Mouse (Mus musculus) monocyte, adult 2 months (primary cell): ENCODE data around the gene Hoxb8.

Experiments used
- DNase-seq, 2 experiments: peaks; one replicate each; pipeline ENCODE4 v3.0.0; 2022; ENCODE audit warnings: low spot score in 2 of 2, low read depth in 1 of 2

Gene Hoxb8

DNA sequence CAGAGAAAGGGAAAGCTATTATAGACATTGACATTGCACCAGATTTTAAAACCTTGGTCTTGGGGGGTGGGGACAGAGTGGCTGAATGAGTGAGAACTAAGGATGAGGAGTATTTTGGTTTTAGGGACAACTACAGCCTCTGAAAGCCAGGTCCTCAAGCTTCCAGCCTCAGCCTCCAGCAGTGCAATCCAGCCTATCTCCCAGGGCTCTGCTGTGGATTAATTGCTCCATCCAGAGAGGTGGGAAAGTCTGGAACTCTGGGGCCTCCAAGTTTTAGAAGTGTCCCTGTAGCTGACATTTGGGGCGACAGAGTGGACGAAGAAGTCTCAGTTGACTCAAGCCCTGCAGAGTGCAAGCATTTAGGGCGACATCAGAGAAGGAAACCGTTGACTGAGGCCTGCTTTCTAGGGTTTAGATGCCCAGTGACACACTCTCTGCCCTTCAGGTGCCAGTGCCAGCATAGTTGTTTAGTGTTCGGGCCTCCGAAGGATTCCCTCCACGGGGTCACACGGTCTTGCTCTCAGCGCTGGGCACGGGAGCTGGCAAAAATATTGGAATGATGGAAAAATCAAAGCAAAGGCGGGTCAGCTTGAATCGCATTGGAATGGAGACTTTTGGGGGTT is 32.2 kb downstream of the Hoxb8 start:
- DNase-seq = no peak

DNA sequence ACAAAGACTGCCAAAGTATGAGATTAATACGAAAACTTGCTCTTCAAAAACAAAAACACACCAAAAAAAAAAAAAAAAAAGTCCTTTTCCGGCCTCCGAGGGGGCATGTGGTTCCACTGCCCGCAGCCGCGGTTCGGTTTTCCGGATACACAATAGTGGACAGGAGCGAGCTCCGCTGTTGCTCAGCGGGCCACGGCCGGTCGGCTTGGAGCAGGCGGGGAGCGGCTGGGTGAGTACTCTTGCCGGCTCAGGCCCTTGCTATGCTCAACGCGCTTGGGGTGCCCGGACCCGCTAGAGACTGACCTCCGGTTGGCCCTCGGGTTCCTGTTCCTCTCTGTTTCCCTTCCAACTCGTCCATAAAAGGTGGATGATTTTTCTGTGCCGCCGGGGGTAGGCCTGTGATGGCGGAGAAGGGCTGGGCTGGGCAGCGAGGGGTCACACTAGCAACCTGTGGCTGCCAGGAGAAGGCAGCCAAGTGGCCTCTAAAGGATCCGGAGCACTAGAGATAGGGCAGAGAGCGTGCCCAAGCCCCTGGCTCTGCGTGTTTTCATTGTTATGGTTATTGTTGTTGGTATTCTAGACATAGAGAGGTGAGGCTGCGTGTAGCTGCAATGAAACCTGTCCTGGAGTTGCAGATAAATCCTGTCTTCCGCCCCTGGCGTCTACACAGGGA is 33.1 kb downstream of the Hoxb8 start:
- no peak for DNase-seq

DNA sequence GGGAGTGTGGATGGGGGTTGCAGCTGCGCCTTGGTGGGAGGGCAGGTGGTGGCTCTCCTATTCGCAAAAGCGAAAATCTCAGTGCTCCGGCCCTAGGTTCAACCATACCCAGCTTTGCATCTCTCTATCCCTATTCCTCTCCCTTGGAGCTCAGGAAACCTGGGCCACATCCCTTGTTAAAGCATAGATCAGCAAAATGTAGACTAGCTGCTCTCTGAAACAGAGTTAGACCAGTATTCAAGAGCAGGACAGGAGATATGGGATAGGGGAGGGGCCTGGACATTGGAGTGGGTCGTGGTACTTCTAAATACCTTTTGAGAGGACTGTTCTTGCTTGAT is 33.6 kb downstream of the Hoxb8 start:
- DNase-seq = no peak

DNA sequence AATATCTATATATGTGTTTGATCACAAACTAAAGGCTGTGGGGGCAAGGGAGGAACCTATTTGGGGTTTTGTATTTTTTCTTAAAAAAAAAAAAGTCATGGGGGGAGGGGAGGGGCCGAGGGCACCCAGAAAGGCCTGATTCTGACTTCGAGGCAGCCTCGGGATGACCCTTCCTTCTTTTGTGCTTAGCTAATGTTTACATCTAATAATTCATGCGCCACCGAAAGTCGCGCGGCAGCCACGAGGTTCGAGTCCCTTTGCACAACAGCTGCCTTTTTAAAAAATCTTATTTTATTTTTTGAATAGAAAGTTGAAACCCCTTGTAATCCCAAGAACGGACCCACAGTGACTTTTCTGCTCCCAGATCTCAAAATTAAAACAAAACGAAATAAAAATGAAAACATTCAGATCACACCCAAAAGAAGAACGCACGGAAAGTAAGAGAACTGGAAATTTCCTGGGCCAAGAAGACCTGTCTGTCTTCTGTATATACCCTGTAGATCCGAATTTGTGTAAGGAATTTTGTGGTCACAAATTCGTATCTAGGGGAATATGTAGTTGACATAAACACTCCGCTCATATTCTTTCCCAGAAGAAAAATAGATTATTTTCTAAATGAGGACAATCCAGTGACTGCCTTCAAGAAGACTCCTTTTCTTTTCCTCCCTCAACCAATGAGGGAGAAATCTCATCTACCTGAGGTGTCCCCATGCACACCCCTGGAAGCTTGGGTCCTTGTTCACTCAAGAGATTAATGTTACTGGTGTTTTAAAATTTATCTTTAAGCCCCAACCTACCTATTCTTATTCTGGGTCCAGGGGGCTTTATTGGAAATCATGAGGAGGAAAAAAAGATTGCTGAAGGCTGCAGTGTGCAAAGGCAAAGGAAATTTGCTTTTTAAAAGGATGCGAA is 35.2 kb downstream of the Hoxb8 start:
- DNase-seq = no peak

DNA sequence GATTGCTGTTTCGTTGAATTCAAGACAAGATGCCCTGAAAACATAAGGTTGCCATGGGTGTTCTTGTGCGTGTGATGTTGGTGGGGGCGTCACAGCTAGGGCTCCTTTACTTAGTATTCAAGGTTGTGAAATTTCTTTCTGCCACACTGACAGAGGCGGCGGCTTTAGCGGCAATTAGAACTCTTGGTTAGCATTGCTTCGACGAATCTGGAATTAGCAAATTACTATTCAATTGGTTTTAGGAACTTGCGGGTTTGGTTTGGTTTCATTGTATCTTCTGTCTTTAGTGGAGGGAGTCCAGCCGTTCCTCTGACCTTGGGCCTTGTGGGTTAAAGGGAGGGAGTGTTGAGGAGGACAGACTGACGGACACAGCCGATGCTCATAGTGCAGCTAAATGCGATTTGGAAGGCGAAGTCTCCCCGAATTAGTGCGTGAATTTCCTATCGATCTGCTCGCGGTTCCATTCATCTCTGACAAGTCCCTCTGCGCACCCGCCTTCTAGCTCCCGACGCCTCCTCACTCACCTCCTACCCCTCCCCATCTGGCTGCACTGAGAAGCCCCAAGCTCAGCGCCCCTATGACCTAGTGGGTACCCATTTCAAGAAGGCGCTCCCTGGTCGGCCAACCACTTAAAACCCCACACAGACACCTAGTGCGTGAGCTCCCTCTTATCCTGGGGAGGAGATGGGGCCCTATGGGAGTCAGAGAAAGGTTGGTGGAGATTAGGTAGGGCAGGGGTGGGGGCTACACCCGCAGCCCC is 36.1 kb downstream of the Hoxb8 start, which contains the start of gene Hoxb4:
TSS of gene Hoxb4 (plus strand) at position 660 of the 760 bp plus-strand sequence.
- no peak for DNase-seq

DNA sequence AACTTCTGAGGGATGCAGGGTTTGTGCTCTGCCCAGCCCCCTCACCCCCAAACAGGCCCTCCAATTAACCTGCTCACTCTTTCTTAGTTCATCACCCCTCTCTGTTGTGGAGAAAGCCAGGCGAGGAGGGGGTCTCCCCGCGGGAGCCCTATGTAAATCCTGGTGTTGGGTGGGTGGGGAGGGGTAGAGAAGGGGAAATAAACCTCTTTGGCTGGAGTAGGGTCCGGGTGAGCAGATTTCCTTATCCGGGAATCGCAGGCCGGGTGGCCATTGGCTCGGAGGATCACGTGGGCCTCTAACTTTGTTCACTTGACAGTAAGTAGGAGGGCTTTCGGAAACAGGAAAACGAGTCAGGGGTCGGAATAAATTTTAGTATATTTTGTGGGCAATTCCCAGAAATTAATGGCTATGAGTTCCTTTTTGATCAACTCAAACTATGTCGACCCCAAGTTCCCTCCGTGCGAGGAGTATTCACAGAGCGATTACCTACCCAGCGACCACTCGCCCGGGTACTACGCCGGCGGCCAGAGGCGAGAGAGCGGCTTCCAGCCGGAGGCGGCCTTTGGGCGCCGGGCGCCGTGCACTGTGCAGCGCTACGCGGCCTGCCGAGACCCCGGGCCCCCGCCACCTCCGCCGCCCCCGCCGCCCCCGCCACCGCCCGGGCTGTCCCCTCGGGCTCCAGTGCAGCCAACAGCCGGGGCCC is 36.8 kb downstream of the Hoxb8 start:
- peak in 1 of 2 experiments; percentile 38 for DNase-seq

DNA sequence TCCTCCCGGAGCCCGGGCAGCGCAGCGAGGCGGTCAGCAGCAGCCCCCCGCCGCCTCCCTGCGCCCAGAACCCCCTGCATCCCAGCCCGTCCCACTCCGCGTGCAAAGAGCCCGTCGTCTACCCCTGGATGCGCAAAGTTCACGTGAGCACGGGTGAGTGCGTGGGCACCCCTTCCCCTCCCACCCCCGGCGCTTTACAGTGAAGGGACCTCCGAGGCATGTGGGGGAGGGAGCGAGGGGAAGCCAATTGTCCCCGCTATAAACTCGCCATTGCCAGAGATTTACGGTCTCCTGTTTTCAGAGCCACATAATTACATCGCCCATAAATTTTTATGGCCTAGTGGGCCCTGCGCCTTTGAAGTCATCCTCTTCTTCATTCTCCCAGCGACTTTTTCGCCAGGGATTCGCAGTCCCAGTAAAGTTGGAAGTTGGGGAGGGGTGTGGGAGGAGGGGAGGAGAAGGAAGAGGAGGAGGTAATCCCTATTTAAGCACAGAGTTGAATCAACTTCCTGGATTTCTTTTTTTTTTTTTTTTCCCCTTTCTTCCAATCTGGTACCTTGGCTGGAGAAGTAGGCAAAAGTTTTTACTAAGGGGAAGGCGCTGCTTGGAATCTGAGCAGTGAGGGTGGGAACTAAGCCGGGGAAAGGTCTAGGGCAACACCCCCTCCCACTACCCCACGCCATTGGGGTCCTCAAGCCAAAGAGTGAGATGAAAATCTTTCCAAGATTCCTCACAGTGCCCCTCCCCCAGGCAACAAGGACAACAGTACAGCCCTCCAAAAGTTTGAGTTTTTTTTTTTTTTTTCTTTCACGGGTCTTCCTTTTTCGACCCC is 37.6 kb downstream of the Hoxb8 start:
- DNase-seq = no peak

DNA sequence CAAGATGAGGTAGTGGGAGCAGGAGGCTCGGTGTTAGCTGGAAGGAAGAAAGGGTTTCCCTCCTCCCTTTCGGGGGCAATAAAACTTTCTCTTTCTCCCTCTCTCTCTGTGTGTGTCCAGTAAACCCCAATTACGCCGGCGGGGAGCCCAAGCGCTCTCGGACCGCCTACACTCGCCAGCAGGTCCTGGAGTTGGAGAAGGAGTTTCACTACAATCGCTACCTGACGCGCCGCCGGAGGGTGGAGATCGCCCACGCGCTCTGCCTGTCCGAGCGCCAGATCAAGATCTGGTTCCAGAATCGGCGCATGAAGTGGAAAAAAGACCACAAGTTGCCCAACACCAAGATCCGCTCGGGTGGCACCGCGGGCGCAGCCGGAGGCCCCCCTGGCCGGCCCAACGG is 38.2 kb downstream of the Hoxb8 start:
- no peak for DNase-seq

DNA sequence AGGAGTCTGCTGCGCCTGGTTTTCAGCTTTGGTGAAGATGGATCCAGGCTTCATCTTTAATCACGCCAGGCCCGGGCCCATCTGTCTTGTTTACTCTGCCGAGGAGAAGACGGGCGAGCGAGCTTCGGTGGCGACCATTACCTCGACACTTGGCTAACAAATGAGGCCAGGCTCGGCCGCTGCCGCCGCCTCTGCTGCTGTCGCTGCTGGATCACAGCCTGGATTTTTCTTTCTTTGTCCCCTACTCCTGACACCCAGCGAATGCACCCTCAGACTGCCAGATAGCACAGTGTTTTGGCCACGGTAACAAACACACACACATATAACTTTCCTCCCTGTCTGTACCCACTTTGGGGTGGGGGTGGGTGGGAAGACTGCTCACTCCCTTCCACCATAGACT is 39.0 kb downstream of the Hoxb8 start:
- no peak for DNase-seq

DNA sequence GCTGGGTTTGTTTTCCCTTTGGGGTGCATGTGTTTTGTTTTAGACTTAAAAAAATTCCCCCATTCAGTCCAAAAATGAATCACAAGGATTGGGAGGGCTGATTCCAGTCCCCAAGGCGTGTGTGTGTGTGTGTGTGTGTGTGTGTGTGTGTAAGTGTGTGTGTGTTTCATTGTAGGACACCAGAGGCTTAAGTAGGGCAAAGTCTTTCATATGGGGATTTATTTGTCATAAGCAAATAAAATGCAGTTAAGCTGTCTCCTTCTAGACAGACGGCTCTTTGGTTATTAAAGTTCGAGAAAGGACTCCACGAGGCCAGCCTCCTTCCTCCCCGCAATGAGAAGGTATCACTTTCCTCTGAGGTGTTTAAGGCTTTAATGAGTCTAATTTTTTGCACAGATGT is 40.1 kb downstream of the Hoxb8 start:
- DNase-seq = no peak

DNA sequence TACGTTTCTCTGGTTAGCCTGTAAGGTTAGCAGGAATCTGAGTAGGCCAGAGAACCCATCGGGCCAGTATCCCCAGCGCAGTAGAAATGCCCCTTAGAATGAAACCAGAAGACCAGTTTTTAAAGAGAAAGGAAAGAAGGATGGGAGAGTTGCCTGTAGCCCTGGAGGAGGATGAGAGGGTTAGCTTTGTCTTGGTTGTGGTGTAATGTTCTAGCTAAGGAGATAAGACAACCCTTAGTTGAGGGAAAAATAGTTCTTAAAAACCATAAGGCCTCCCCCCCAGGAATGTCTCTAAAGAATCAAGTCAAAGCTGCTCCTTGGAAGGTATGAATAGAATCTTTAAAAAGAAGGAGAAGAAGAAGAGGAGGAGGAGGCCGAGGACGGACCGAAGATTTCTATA is 41.0 kb downstream of the Hoxb8 start:
- DNase-seq = no peak

DNA sequence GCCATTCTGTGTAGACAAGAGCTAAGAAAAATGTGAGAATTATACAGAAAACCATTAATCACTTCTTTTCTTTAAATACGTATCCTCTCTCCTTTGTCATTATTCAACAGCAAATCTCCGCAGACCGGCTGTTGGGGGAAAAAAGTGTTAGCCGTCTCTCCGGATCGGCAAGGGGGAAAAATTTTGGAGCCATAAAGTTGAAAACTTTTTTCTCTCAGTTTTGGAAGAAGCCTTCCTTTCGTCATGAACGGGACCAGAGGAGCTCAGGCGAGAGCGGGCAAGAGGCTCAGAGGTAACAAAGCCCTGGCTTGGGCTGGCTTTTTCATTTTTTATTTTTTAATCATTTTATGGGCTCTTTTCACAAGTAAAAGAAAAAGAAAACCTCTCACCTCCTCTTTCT is 41.4 kb downstream of the Hoxb8 start, which contains the start of gene Hoxb3:
TSS of gene Hoxb3 (plus strand) at position 173 of the 400 bp plus-strand sequence.
- DNase-seq = no peak

DNA sequence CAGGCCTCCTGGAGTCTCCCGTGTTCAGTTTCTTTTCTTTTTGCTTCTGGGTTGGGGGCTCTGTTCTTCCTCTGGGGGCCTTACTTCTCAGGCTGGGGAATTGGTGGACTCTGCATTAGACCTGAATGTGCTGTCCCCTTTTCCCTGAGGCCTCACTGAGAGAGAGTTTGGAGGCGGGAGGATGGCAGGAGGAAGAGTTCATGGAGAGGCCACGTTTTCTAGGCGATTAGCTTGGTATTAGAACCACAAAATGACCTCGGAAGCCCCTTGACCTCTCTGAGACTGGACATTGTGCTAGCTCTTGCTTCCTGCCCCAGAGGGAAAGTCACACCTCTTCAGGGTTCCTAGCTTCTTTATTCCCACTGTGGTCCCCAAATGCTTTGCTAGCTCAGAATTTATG is 42.4 kb downstream of the Hoxb8 start:
- DNase-seq = no peak

DNA sequence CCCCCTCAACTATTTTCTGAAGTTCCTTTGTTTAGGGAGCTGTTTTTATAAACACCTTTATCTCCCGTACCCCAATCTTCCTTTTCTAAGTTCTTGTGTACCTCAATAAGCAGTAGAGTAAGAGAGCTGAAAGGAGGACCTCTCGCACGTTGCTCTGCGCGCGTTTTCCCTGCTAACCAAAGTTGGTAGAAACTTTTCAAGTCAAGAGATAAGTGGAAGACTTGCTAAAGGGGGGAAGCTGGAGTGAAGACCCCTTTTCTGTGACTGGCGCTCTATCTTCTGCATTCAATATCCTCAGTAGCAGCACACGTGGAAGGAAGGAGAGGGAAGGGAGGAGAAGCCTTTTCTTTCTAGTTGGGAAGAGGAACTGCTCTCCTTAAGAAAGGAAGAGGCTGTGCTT is 43.3 kb downstream of the Hoxb8 start:
- DNase-seq = no peak

DNA sequence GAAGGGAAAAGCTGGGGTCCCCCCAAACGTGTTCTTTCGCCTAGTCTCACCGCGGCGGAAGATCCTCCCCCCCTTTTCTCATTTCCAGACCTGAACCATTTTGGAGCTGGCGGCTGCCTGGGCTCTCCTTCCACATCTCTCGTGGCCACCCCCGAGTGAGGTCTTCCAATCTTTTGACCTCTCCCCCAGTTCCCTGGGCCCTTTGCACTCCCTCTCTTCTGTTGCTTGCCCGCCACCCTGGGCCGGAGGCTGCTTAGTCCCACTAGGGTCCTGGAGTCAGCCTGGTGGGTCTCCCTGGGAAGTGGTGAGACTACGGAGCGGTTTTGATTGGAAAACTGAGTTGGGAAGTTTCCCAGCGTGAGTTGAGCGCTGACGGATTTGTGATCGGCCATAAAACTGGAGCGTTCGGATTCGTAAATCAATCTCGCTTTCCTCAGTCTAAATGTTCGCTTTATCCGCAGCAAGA is 44.1 kb downstream of the Hoxb8 start:
- no peak for DNase-seq

DNA sequence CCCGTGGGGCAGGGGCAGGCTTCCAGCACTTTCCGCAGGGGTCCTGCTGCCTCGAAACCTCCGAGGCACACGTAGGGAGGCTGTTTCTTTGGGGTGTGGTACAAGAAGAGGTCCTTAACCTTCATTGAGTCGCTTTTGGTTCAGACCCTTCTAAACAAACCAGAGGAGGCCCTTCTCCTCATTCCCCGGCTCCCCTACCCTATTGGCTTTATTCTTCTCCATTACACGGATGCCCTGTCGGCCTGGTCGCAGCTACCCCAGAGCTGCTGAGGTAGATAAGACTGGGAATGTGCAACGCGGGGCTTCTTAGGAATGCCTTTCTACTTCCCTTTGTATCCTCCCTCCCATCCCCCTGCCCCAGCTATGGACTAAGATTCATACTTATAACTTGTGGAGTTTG is 45.0 kb downstream of the Hoxb8 start:
- DNase-seq = no peak

DNA sequence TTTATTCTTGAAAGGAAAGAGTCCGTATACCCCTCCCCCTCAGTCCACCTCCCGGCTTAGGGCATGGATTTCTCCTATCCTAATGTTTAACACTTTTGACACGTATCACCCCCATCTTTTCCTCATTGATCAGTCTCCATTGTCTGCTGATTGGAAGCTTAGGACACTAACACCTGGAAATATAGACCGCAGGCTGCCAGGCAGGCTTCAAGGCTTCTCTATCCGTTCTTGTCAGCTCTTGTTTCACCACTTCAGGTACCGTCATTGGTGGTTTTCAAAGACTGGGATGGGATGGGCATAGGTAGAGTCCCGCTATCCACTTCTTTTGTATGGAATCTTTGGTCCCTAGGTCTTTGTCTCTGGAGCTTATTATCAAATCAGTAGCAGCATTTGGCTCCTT is 45.4 kb downstream of the Hoxb8 start:
- DNase-seq = no peak

DNA sequence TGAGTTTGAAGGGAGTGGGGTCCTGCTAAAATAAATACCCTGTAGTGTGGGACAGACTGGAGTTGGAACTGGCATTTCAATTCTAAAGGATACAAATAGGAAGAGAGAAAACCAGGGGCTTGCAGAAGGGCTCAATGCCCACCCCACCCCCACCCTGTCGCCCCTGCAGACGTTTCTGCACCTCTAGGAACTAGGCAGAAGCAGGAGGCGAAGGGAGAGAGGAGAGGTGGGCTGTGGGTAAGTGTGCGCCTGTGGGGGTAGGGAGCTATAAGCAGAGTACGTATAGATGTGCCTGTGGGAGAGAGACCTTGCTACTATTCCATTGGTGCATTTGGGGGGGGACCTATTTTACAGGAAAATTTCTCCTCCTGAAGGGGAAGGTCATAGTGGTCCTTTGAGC is 46.0 kb downstream of the Hoxb8 start:
- no peak for DNase-seq

DNA sequence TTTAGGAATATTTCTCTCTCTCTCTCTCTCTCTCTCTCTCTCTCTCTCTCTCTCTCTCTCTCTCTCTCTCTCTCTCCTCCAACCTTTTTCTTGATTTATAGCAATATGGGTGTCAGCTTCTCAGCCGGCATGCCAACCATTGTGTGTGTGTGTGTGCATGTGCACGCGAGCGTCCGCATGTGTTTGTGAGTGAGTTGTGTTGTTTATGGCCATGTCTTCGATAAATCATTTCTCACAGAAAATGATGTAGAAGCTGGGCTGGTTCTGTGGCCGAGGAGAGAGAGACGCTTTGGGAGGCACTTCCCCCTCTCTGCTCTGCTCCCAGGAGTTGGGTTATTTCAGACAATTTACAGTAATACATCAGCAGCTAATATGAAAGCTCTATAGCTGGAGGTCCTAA is 46.9 kb downstream of the Hoxb8 start:
- no peak for DNase-seq

DNA sequence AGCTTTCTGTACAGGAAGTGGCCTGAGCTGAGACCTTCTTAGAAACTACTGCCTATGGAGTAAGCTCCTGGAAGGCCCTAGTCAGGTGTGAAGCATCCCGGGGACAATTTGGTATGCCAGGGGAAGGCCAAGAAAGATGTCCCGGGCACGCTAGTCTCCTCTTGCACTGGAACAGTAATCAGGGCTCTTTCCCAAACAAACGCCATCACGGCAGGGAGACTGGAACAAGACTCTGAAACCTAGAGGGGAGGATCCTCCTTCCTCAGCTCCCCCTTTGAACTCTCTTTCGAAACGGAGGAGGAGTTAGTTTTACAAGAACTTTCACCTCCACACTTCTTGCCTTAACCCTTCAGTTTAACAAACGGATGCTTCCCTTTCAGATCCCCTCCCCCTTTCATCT is 50.4 kb downstream of the Hoxb8 start:
- DNase-seq = no peak
